Mouse (Mus musculus) hematopoietic multipotent progenitor cell, adult 10-12 weeks (in vitro differentiated cells): Measurements from ENCODE around the gene Trex1. TPM values are rescaled to one million over a fixed set of nuclear protein-coding genes. Genes with fewer than 3 reads are reported as not detected.

ENCODE experiments used
- polyA plus RNA-seq: library from polyadenylated mRNA; stranded (reverse); fragments of >175 nt; gene quantifications from 2 replicates; pipeline ENCODE4 v1.2.3, GENCODE M21; 2012; ENCODE audit warnings: low replicate concordance

The Trex1 gene
- 33.0 and 72.5 TPM in 2 replicates for polyA plus RNA-seq

DNA sequence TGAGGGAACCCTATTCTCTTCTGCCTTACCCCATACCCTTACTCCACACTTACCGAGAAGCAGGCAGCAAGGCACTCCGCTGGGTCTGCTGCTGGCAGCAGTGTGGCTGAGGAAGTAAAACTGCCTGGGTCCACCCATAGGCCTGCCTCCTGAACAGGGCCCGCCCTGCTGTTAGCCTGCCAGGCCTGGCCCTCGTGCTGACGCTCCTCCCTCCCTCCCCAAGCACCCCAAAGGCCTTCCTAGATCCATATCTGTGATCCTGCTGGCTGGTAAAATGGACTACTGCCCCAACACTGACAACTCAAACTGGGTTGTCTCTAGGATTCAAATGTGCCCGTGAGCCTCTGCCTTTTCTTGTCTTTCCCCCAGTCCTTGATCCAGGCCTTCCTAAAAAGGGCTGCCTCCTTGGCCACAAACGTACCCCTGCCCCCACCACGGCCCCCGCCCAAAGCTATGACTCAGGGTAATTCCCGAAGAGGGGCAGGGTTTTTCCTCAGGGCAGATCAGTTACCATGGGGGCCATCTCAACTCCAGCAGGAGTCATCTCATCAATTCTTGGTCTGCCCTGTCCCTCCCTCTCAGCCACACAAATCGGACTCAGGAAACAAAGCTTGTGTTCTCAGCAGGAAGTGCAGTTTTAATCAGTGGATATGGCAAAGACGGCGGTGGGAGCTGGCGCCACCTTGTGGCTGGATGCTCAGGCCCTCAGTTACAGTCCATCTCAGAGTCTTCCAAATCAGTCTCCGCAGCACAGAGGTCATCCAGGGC lies at the start of gene Trex1:
Gene Trex1, minus strand, starts transcription at position 599 of the 768 bp plus-strand sequence.

DNA sequence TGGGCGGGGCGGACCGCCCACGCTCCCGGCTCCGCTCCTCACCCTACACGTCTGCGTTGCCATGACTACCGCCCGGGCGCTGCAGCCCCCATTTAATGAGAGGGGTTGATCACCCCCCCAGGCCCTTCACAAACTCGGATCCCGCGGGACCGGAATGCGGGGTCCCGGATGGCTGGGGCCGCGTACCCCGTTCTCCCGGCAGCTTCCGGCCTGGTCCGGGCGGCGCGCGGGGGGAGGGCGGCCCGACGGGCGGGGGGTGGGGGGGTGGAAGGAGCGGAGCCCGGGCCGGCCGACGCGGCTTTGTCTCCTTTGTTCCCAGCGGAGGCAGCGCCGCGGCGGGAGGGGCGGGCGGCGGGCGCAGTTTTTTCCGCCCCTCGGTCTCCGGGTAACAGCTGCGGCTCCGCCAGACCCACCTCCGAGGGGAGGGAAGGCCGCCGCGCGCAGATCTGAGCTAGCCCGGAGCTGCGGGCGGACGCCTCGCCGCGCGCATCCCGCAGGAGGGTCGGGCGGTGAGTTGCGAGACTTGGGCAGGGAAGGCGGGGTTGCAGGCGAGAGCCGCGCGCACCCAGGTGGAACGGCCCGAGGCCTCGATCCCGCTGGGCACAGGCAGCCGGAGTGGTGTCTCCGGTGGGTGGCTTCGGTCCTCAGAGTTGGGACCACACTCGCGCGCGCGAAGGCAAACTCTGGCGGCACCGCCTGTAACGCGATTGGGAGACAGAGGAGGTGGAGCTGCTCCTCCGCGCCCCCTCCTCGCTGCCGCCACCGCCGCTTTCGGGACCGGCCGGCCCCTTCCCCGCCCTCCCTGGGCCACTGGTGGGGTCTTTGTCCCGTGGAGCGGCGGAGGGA lies 35.8 kb upstream of the Trex1 start, which contains the start of gene Plxnb1:
Gene Plxnb1, plus strand, starts transcription at position 253 of the 846 bp plus-strand sequence.

GRCm38 (mm10) chr9:109082124-109082800 lies 22.7 kb upstream of the Trex1 start, which contains the start of the genes Ccdc51 and Tma7:
TSS of gene Ccdc51 (plus strand) at chr9:109082493.
TSS of gene Tma7 (minus strand) at chr9:109082587.

DNA sequence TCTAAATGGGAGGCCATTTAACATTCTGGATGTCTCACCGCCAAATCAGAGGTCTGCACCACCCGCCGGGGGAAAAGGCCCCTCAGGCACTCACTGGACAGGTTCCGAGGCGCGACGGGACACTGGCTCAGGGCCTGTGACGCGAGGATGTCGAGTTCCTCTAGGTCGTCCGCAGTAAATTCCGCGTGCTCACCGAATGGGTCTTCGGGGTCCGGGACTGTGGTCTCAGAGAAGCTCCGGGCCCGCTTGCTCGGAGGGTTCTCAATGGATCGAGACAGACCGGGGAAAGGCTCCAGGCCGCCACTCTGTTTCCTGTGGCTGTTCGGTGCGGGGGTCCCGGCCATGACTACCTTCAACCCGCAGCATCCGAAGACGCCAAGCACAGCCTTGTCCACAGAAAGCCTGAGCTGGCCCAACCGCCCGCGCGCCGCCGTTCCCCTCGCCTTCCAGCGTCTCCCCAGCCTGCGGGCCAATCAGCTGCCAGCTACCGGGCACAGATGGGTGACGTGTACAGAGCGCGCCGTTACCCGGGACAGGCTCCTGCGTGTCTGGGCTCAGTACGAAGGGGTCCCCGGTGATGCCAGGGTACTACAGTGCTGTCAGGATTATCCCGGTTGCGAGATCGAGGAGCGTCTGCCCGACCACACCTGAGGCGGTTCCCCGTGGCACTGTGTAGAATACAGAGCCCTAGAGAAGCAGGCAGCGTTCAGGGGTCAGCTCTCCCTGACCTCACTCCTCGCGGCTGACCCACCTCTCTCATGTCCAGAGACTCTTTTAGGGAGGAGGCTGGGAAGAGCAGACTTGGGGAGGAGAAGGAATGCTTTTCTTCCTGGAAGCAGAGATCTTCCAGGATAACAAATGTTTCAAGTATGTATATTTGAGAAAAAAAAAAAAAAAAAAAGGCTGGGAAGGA lies 14.4 kb upstream of the Trex1 start, which contains the start of gene Atrip:
Gene Atrip, minus strand, starts transcription at position 464 of the 913 bp plus-strand sequence.

GRCm38 (mm10) chr9:109038086-109038895 lies 21.2 kb downstream of the Trex1 start, which contains the start of gene Shisa5:
TSS of gene Shisa5 (plus strand) at chr9:109038565.

Other genes starting within 250 kb of the Trex1 start
- gene Celsr3, start 233.4 kb downstream of the Trex1 start, polyA plus RNA-seq: 0.54 and 3.5 TPM in 2 replicates
- 8.3 and 17.4 TPM in 2 replicates for gene Slc26a6, start 206.5 kb downstream of the Trex1 start, polyA plus RNA-seq
- 0.17 TPM in 1 of 2 replicates, not detected in the other for gene Tmem89, start 145.1 kb downstream of the Trex1 start, polyA plus RNA-seq
- gene Uqcrc1, start 123.1 kb downstream of the Trex1 start, polyA plus RNA-seq: 196 and 270 TPM in 2 replicates
- gene Col7a1, start 106.1 kb downstream of the Trex1 start, polyA plus RNA-seq: 1.7 and 2.2 TPM in 2 replicates
- not detected in 2 replicates for gene Ucn2, start 73.7 kb downstream of the Trex1 start, polyA plus RNA-seq
- gene Pfkfb4, start 68.0 kb downstream of the Trex1 start, polyA plus RNA-seq: 7.4 and 9.8 TPM in 2 replicates
- 8,045 and 8,374 TPM in 2 replicates for gene Shisa5, start 21.2 kb downstream of the Trex1 start, polyA plus RNA-seq
- 5.7 and 7.8 TPM in 2 replicates for gene Atrip, start 14.4 kb upstream of the Trex1 start, polyA plus RNA-seq
- gene Ccdc51, start 22.8 kb upstream of the Trex1 start, polyA plus RNA-seq: 3.9 and 5.3 TPM in 2 replicates
- 162 and 298 TPM in 2 replicates for gene Tma7, start 22.9 kb upstream of the Trex1 start, polyA plus RNA-seq
- 0.72 and 1.0 TPM in 2 replicates for gene Plxnb1, start 35.7 kb upstream of the Trex1 start, polyA plus RNA-seq
- gene Fbxw21, start 102.3 kb upstream of the Trex1 start, polyA plus RNA-seq: not detected in 2 replicates
- gene Fbxw13, start 136.2 kb upstream of the Trex1 start, polyA plus RNA-seq: 0.08 and 0.41 TPM in 2 replicates
- not detected in 2 replicates for gene Fbxw20, start 175.0 kb upstream of the Trex1 start, polyA plus RNA-seq
- not detected in 2 replicates for gene Fbxw14, start 227.9 kb upstream of the Trex1 start, polyA plus RNA-seq